Mouse (Mus musculus) cortical plate, adult 2 months (tissue): ENCODE measurements around the gene Tsc1. TPM values are rescaled to one million over a fixed set of nuclear protein-coding genes. Genes with fewer than 3 reads are reported as not detected.

ENCODE experiments used
- H3K27ac ChIP-seq: fragments of 200-500 bp; 2 replicates; pipeline ENCODE4 v1.5.1; 2012; ENCODE audit warnings: low read length, control low read depth, inconsistent platforms; ENCODE audit not compliant: insufficient read depth
- H3K4me1 ChIP-seq: fragments of 200-500 bp; 2 replicates; pipeline ENCODE4 v1.6.1; 2011; ENCODE audit warnings: low read length; ENCODE audit not compliant: control insufficient read depth, insufficient read depth
- H3K4me3 ChIP-seq: fragments of 200-500 bp; 2 replicates; pipeline ENCODE4 v1.5.1; 2011; ENCODE audit warnings: mild to moderate bottlenecking, low read length, control low read depth; ENCODE audit not compliant: insufficient read depth
- CTCF ChIP-seq: fragments of 200-500 bp; IDR thresholded peaks from 2 replicates; pipeline ENCODE4 v1.5.1; 2011; ENCODE audit warnings: mild to moderate bottlenecking, control low read depth, low read length; ENCODE audit not compliant: insufficient read depth; ENCODE audit errors: extremely low read depth
- POLR2A ChIP-seq: fragments of 200-500 bp; IDR thresholded peaks from 2 replicates; pipeline ENCODE4 v1.6.1; 2011; ENCODE audit warnings: mild to moderate bottlenecking, low read length, control low read depth; ENCODE audit not compliant: insufficient read depth; ENCODE audit errors: extremely low read depth
- polyA plus RNA-seq: library from polyadenylated mRNA; depleted of rRNA; stranded (reverse); fragments of >200 nt; gene quantifications from 2 replicates; pipeline ENCODE4 v1.2.3, GENCODE M21; 2012

Tsc1 gene
- polyA plus RNA-seq, 1 experiment, result 36.1 TPM

DNA sequence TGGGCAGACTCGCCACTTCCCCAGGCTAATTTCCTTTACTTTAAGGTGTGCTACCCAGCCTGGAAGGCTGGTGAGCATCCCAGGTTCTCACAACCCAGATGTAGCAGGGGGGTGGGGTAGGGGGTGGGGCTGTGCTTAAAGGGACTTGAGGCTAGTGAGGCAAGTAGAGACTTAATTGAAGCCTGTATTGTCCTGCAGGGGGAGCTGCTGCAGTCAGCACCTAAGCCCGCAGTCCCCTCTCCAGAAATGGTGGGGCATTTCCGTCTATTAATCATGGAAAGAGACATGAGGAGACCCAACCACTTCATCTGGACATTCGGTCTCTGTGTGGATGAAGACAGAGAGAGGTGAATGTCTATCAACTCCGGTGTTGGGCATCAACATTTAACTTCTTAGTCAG, 24.7 kb upstream of the Tsc1 start:
- no peak for TF ChIP-seq CTCF
- TF ChIP-seq POLR2A, result no peak
- Histone ChIP-seq H3K4me3 (no peak overlapping the region), H3K4me1 (no peaks in the 10 kb centered on the region), H3K27ac (no peak overlapping the region)

DNA sequence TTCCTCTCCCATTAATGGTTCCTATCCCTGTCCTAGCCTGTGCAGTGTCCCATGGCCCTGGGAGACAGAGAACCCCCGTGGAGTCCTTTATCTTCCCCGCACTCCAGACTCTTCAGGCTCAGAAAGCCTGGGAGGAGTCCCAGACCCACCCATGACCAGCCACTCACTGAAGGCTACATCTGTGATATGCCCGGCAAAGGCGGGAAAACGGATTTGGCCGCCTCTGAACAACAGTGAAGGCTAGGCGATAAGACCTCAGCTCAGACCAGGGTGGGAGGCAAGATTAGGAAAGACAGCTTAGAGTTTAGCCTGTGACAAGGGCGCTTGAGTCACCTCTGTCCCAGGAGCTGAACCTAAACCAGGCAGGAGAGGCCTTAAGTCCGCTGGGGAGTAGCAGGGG, 24.2 kb upstream of the Tsc1 start:
- Histone ChIP-seq H3K4me3 (no peak overlapping the region), H3K4me1 (no peaks in the 10 kb centered on the region), H3K27ac (no peak overlapping the region)
- TF ChIP-seq CTCF (no peak), POLR2A (no peak)

DNA sequence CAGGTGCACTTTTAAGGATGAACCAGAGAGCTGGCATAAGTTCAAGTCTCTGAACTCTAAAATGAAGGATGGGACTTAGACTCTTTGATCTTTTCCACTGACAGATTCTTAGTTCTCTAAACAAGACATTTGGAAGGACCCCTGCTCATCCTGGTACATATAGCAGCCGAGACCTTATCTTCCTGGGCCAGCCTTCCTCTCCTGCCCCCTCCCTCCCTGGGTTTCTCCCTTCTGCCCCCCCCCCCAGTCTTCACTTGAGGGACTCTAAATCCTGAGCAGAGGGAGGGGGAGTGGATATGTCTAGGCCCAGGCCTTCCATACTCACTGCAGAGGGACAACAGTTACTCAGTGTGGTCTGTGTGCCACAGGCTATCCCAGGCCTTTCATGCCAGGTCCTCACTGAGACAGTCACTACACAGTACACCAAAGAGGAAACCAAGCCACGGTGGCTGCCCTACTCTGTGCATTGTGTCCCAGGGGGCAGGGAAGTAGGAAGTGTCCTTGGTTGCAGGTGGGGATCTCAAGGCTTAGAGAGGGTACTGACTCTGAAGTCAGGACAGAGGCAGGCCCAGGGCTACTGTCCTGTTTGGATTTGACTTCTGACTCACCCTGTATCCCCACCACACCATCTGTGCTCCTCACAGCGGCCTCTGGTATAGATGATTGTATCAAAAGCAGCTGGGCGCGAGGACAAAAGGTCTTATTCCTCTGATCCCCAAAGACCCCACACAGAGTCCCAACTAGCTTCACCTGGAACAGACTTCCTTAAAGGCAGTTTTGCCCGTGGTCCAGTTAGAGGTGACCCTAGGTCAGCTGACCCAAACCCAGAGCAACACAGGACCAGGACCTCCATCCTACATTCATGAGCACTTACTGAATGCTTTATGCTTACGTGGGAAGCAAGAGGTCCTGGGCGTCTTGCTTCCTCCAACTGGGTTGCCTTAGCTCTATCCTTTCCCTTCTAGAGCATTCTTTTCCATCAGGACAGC, 23.2 kb upstream of the Tsc1 start:
- no peak overlapping the region for H3K27ac ChIP-seq
- no peak overlapping the region for H3K4me3 ChIP-seq
- TF ChIP-seq CTCF (no peak), POLR2A (no peak)
- no peaks in the 10 kb centered on the region for H3K4me1 ChIP-seq

DNA sequence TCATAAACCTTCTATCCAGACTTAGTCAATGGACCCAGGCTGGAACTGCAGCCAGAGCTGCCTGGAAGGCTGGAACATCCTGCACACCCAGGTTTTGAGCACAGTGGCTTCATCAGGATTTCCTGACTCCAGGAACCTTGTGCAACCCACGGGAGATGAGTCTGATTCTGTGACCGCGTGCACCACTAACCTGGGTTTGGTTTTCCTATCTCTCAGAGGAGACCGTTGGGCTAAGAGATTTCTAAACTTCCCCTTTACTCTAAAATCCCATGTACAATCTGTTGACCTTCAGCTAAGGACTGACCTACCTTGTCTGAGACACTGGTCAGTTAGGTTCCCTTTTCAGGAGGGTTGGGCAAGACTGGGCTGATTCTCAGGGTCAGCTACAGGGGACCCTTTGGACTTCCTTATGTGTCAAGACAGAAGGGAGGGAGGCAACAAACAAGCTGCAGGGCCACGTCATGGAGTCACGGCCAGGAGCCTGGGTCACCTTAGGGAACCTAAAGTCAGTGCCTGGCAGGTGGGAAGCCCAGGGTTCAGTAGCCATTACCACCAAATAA, 22.2 kb upstream of the Tsc1 start:
- TF ChIP-seq CTCF, result no peak
- no peak for TF ChIP-seq POLR2A
- H3K4me3 ChIP-seq, result no peak overlapping the region
- H3K27ac ChIP-seq, result no peak overlapping the region
- H3K4me1 ChIP-seq, result no peaks in the 10 kb centered on the region

DNA sequence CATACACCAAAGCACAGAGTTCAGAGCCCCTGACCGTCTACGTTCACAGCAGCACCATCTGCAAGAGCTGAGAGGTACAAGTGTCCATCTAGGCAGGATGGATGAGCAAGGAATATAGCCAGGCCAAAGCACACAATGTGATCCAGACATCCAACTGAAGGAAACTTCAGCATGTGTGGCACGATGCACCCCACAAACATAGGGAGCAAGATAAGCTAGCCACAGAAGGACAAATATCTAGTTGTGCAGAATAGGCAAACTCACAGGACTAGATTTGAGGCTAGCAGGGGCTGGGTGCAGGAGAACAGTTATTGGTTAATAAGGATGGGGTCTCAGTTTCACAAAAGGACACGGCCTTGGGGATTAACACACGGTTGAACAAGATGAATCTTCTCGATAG, 21.7 kb upstream of the Tsc1 start:
- no peaks in the 10 kb centered on the region for H3K4me1 ChIP-seq
- TF ChIP-seq POLR2A (no peak), CTCF (no peak)

DNA sequence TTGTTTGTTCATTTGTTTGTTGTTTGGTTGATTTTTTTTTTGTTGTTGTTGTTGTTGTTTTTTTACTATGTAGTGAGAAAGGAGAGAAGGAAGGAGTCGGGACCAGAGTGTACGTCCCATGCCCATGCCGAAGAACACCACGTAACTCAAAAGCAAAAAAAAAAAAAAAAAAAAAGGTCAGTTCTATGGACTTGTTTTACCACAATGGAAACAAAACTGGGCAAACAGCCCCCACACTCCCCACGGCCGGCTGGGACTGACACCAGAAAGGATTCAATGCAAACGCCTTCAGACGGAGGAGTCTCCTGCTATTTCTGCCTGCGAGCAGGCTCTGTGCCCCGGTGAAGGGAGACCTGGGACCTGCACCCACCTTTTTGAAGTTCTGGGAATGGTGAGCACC, 20.5 kb upstream of the Tsc1 start:
- Histone ChIP-seq H3K4me1 (no peaks in the 10 kb centered on the region), H3K4me3 (no peak overlapping the region), H3K27ac (no peak overlapping the region)
- no peak for TF ChIP-seq POLR2A
- no peak for TF ChIP-seq CTCF

More for the DNA sequence above, 21.7 kb upstream of the Tsc1 start:
- H3K4me3 ChIP-seq, result no peak overlapping the region
- no peak overlapping the region for H3K27ac ChIP-seq

DNA sequence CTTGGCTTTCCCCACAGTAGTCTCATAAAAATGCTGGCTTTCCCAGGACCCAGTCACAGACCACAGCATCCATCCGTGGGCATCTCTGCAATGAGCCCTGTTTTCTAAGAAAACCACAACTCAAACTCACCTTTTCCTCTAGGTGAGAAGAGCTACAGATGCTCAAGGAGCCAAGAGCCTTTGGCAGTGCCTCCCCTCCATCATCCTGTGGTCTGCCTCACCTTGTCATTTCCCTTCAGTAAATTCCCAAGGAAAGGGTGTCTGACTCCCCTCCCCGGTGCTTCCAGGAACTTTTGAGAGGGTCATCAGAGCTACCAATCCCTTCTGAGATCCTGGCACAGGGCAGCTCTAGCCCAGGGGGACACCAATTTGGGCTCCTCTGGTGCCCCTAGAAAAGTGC, 19.9 kb upstream of the Tsc1 start:
- TF ChIP-seq CTCF (no peak), POLR2A (no peak)
- Histone ChIP-seq H3K4me3 (no peak overlapping the region), H3K27ac (no peak overlapping the region), H3K4me1 (no peaks in the 10 kb centered on the region)

DNA sequence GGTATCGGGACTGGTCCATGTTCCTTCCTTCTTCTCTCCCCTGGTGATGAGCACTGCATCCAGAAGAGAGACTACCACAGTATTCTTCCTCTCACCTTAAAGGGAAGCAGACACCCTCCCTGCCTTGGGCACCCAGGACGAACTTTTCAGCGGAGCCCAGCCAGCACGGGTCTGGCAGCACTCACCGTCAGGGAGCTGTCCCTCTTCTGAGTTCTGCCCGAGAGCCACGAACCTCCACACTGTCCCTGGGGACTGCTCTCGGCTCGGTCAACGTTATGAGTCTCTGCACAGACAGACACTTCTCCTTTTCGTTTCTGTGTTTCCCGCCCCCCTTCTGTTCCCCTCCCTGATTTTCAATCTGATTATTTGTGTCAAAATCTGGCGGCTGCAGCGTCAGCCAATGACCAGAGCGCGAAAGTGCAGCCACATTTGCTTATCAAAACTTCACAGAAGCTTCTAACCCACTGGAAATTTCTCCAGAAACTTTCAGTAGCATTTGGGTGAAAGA, 19.3 kb upstream of the Tsc1 start, which contains the start of gene Gfi1b:
Gene Gfi1b, minus strand, starts transcription at position 319 of the 508 bp plus-strand sequence.
- H3K27ac ChIP-seq, result no peak within 1 kb of the TSS
- TF ChIP-seq POLR2A, result no peak
- no peak for TF ChIP-seq CTCF
- no peak within 1 kb of the TSS for H3K4me3 ChIP-seq
- no peaks in the 10 kb centered on the region for H3K4me1 ChIP-seq

DNA sequence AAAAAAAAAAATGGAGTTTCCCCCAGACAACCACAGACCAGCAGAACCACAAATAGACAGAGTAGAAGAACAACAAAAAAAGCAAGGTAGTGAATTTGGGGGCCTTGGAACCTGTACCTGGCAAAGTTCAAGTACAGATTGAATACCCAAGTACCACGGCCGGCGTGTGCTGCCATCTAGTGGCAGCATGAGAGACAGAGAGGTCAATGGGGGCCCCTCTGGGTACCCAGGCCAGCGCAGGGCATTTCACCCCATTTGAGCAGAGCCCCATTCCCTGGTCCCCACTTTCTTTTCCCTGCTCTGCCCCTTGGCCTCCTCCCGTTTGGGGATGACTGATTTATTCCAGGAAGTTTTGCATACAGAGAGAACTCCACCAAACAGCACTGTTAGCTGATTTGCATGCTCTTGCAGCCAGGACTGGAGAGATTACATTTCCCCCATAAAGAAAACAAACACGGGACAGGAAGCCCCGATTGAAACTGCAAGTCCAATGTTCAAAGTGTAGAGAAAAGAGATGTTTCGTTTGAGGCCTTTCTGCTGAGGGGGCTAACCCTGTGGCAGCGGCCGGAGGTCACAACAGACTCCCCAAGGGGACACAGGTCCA, 18.4 kb upstream of the Tsc1 start:
- Histone ChIP-seq H3K27ac (no peak overlapping the region), H3K4me1 (no peaks in the 10 kb centered on the region), H3K4me3 (no peak overlapping the region)
- TF ChIP-seq CTCF, result peak; percentile 56
- TF ChIP-seq POLR2A, result no peak

DNA sequence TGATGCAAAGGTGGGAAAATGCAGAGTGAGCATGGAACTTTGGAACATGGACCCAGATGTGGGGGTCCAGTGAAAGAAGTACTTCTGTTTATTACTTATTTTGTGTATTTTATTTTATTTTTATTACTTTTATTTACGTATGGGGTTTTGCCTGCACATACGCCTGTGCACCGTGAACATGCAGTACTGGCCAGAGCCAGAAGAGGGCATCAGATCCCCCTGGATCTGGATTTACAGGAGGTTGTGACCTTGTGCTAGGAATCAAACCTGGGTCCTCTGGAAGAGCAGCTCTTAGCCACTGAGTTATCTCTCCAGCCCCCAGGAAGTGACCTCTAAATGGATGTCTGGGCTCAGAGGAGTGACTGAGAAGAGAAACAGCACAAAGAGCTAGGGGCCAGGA, 16.2 kb upstream of the Tsc1 start:
- no peak overlapping the region for H3K4me3 ChIP-seq
- TF ChIP-seq CTCF, result no peak
- no peak for TF ChIP-seq POLR2A
- no peak overlapping the region for H3K27ac ChIP-seq
- H3K4me1 ChIP-seq, result no peaks in the 10 kb centered on the region
